Mouse (Mus musculus) neural tube, embryonic 14.5 days (tissue): ENCODE data around the gene Cct8l1. TPM values are rescaled to one million over a fixed set of nuclear protein-coding genes. Genes with fewer than 3 reads are reported as not detected.
A peak's percentile ranks its signal among the peaks of the same experiment; 100 is the strongest.

Experiments used
- ATAC-seq: fragments of 200-750 bp; cut with Nextera tagmentation; 2 replicates; pipeline ENCODE4 v1.8.0; 2017; ENCODE audit warnings: low read depth, mild to moderate bottlenecking, moderate TSS enrichment, moderate library complexity
- H3K27ac ChIP-seq: fragments of 300-500 bp; sonication (generic); 2 replicates; pipeline ENCODE4 v1.5.1; 2014; ENCODE audit warnings: low read depth, mild to moderate bottlenecking, control low read depth, low read length, moderate library complexity, mixed read lengths
- H3K27me3 ChIP-seq: fragments of 300-500 bp; sonication (generic); 2 replicates; pipeline ENCODE4 v1.6.1; 2014; ENCODE audit warnings: low read length; ENCODE audit not compliant: control insufficient read depth, insufficient read depth
- H3K36me3 ChIP-seq: fragments of 300-500 bp; sonication (generic); 2 replicates; pipeline ENCODE4 v1.6.1; 2014; ENCODE audit warnings: low read length, mixed read lengths; ENCODE audit not compliant: control insufficient read depth, insufficient read depth
- H3K4me1 ChIP-seq: fragments of 300-500 bp; sonication (generic); 2 replicates; pipeline ENCODE4 v1.6.1; 2014; ENCODE audit warnings: low read length; ENCODE audit not compliant: control insufficient read depth, insufficient read depth
- H3K4me2 ChIP-seq: fragments of 300-500 bp; sonication (generic); 2 replicates; pipeline ENCODE4 v1.6.1; 2014; ENCODE audit warnings: mild to moderate bottlenecking, low read depth, low read length, control low read depth
- H3K4me3 ChIP-seq: fragments of 300-500 bp; sonication (generic); 2 replicates; pipeline ENCODE4 v1.5.1; 2014; ENCODE audit warnings: low read depth, low read length, control low read depth, mixed read lengths
- H3K9ac ChIP-seq: fragments of 300-500 bp; sonication (generic); replicated peaks from 2 replicates; pipeline ENCODE4 v1.6.1; 2014; ENCODE audit warnings: low read depth, mild to moderate bottlenecking, control low read depth, low read length, mixed read lengths
- H3K9me3 ChIP-seq: fragments of 300-500 bp; sonication (generic); 2 replicates; pipeline ENCODE4 v1.6.1; 2016; ENCODE audit warnings: low read length; ENCODE audit not compliant: control insufficient read depth
- WGBS: fragments of 180-500 bp; shearing (Covaris S2); extraction: QIAGEN DNeasy Blood & Tissue Kit; methylation state at CpG from one replicate; pipeline ENCODE4 v1.1.7; 2014; 5-methylcytosine and 5-hydroxymethylcytosine counted together
- polyA plus RNA-seq: library from polyadenylated mRNA; unstranded; fragments of >200 nt; fragmentation: Nextera tagmentation; extraction: Ambion mirVana; gene quantifications from 2 replicates; pipeline ENCODE4 v1.2.1, GENCODE M21; 2014

The Cct8l1 gene
- not detected in 2 replicates for polyA plus RNA-seq

GRCm38 (mm10) chr5:25515767-25516166 lies at the start of gene Cct8l1:
Gene Cct8l1 (plus strand): TSS chr5:25516067.
- no peak for ATAC-seq
- H3K36me3 ChIP-seq = no peaks in the 10 kb centered on the region
- no peaks in the 10 kb centered on the region for H3K9me3 ChIP-seq
- no peak within 1 kb of the TSS for H3K27ac ChIP-seq
- no peaks in the 10 kb centered on the region for H3K4me1 ChIP-seq
- no peak within 1 kb of the TSS for H3K4me2 ChIP-seq
- WGBS = 93% methylated on average over 5 of the region's 5 CpGs
- H3K4me3 ChIP-seq = no peak within 1 kb of the TSS
- no peak within 1 kb of the TSS for H3K9ac ChIP-seq
- no peaks in the 10 kb centered on the region for H3K27me3 ChIP-seq

- Histone ChIP-seq H3K27me3 (no peaks in the 10 kb centered on the region), H3K4me2 (peak overlapping the region; percentile 47), H3K4me1 (no peaks in the 10 kb centered on the region), H3K4me3 (peak overlapping the region; percentile 35), H3K9me3 (no peaks in the 10 kb centered on the region), H3K27ac (peak overlapping the region; percentile 52; the same call in 1 of the 2 replicates), H3K36me3 (no peaks in the 10 kb centered on the region), H3K9ac (no peak overlapping the region)
- 3% methylated on average over 6 of the region's 6 CpGs for WGBS
- ATAC-seq = peak; percentile 64; the same call in 1 of the 2 replicates
Observed at GRCm38 (mm10) chr5:25472070-25472469, 43.8 kb upstream of the Cct8l1 start.

GRCm38 (mm10) chr5:25475789-25476188 lies 40.1 kb upstream of the Cct8l1 start:
- ATAC-seq = no peak
- no peaks in the 10 kb centered on the region for H3K4me1 ChIP-seq
- no peak overlapping the region for H3K27ac ChIP-seq
- no peak overlapping the region for H3K9ac ChIP-seq
- H3K4me3 ChIP-seq = no peak overlapping the region
- H3K27me3 ChIP-seq = no peaks in the 10 kb centered on the region
- no peaks in the 10 kb centered on the region for H3K36me3 ChIP-seq
- H3K4me2 ChIP-seq = no peak overlapping the region
- H3K9me3 ChIP-seq = no peaks in the 10 kb centered on the region
- WGBS = 84% methylated on average over 2 of the region's 2 CpGs

- Histone ChIP-seq H3K4me2 (no peak overlapping the region), H3K27me3 (no peaks in the 10 kb centered on the region), H3K4me3 (no peak overlapping the region), H3K4me1 (no peaks in the 10 kb centered on the region), H3K36me3 (no peaks in the 10 kb centered on the region), H3K9ac (no peak overlapping the region), H3K9me3 (no peaks in the 10 kb centered on the region), H3K27ac (no peak overlapping the region)
- ATAC-seq = no peak
Observed at GRCm38 (mm10) chr5:25478863-25479262, 37.0 kb upstream of the Cct8l1 start.

GRCm38 (mm10) chr5:25496652-25497051 lies 19.2 kb upstream of the Cct8l1 start:
- Histone ChIP-seq H3K9me3 (no peaks in the 10 kb centered on the region), H3K36me3 (no peaks in the 10 kb centered on the region), H3K4me1 (peaks cover 13% of the 10 kb centered on the region; the same call in 1 of the 2 replicates), H3K4me2 (peak overlapping the region; percentile 82), H3K4me3 (peak overlapping the region; percentile 99), H3K9ac (peak overlapping the region; percentile 94; the same call in 1 of the 2 replicates), H3K27me3 (peaks cover 4% of the 10 kb centered on the region; the same call in 1 of the 2 replicates), H3K27ac (no peak overlapping the region)
- ATAC-seq = no peak
- 54% methylated on average over 2 of the region's 2 CpGs for WGBS

GRCm38 (mm10) chr5:25497369-25497719 lies 18.5 kb upstream of the Cct8l1 start:
- no peak for ATAC-seq
- Histone ChIP-seq H3K27ac (peak overlapping the region; percentile 98), H3K4me2 (peak overlapping the region; percentile 82)

GRCm38 (mm10) chr5:25497720-25498345 lies 18.0 kb upstream of the Cct8l1 start:
- H3K36me3 ChIP-seq = no peaks in the 10 kb centered on the region
- ATAC-seq = peak; percentile 7
- H3K4me1 ChIP-seq = peaks cover 13% of the 10 kb centered on the region; the same call in 1 of the 2 replicates
- no peaks in the 10 kb centered on the region for H3K9me3 ChIP-seq
- peak overlapping the region; percentile 82 for H3K4me2 ChIP-seq
- H3K4me3 ChIP-seq = peak overlapping the region; percentile 99
- peaks cover 4% of the 10 kb centered on the region; the same call in 1 of the 2 replicates for H3K27me3 ChIP-seq
- peak overlapping the region; percentile 94 for H3K9ac ChIP-seq
- under 1% methylated on average over 76 of the region's 78 CpGs for WGBS
- H3K27ac ChIP-seq = peak overlapping the region; percentile 98

More at GRCm38 (mm10) chr5:25497369-25497719, 18.5 kb upstream of the Cct8l1 start:
- no peaks in the 10 kb centered on the region for H3K9me3 ChIP-seq
- peak overlapping the region; percentile 94 for H3K9ac ChIP-seq
- H3K36me3 ChIP-seq = no peaks in the 10 kb centered on the region
- H3K4me1 ChIP-seq = peaks cover 13% of the 10 kb centered on the region; the same call in 1 of the 2 replicates
- WGBS = 0% methylated on average over 10 of the region's 10 CpGs
- peak overlapping the region; percentile 99 for H3K4me3 ChIP-seq
- peaks cover 4% of the 10 kb centered on the region; the same call in 1 of the 2 replicates for H3K27me3 ChIP-seq

- peaks cover 4% of the 10 kb centered on the region; the same call in 1 of the 2 replicates for H3K27me3 ChIP-seq
- H3K4me1 ChIP-seq = peaks cover 13% of the 10 kb centered on the region; the same call in 1 of the 2 replicates
- peak; percentile 12 for ATAC-seq
- no peaks in the 10 kb centered on the region for H3K9me3 ChIP-seq
- H3K4me2 ChIP-seq = peak within 1 kb of the TSS; percentile 82
- peak within 1 kb of the TSS; percentile 94 for H3K9ac ChIP-seq
- H3K36me3 ChIP-seq = no peaks in the 10 kb centered on the region
- peak within 1 kb of the TSS; percentile 99 for H3K4me3 ChIP-seq
- WGBS = under 1% methylated on average over 42 of the region's 54 CpGs
- H3K27ac ChIP-seq = peak within 1 kb of the TSS; percentile 98
Observed at GRCm38 (mm10) chr5:25498346-25498820, 17.5 kb upstream of the Cct8l1 start, which contains the start of gene Kmt2c. Gene Kmt2c (minus strand): TSS chr5:25498783.

GRCm38 (mm10) chr5:25498821-25499422 lies 16.9 kb upstream of the Cct8l1 start:
- WGBS = under 1% methylated on average over 30 of the region's 87 CpGs

More at GRCm38 (mm10) chr5:25498821-25499422, 16.9 kb upstream of the Cct8l1 start:
- Histone ChIP-seq H3K4me1 (peaks cover 13% of the 10 kb centered on the region; the same call in 1 of the 2 replicates), H3K4me3 (peak overlapping the region; percentile 99), H3K9ac (peak overlapping the region; percentile 94), H3K36me3 (no peaks in the 10 kb centered on the region), H3K4me2 (peak overlapping the region; percentile 59), H3K27me3 (peaks cover 4% of the 10 kb centered on the region; the same call in 1 of the 2 replicates), H3K9me3 (no peaks in the 10 kb centered on the region), H3K27ac (peak overlapping the region; percentile 98)
- peak; percentile 83 for ATAC-seq
